ENCODE assay signal across 9 mouse cellular contexts in genomic region chr1:177014921-177015439, GRCm38 (mm10).
A peak's percentile ranks its signal among the peaks of the same experiment; 100 is the strongest.
DNase-seq lines count a peak whose midpoint lies in the region; ATAC-seq lines count a peak whose summit lies in the region.
"Had no signal": no experiment of that assay in that cellular context is flagged by ENCODE, and none has a peak within 500 bp of the region (broad histone marks: within the 10 kb centered on the region; RNA-seq: fewer than 3 reads in every experiment).

No protein-coding gene starts in this region.

- DNase-seq in adrenal gland, adult 2 months, result peak; percentile 17
- no peak for DNase-seq in adrenal gland, adult 18-20 months (ENCODE audit: low spot score in 2 of 2)
- no peak for DNase-seq in neural tube, embryonic 10.5 days (ENCODE audit: extremely low spot score, low spot score)
- no peak for DNase-seq in right cerebral cortex, adult 2 months (ENCODE audit: low spot score in 2 of 2)
- DNase-seq in layer of hippocampus, adult 11-12 months (ENCODE audit: low spot score), result no peak
- DNase-seq in kidney, postnatal 14 days, result no peak
- DNase-seq: adrenal gland, postnatal 10 days had no signal

- H3K9ac ChIP-seq in neural tube, embryonic 12.5 days, result no peak overlapping the region
- no peak overlapping the region for H3K9ac ChIP-seq in intestine, embryonic 15.5 days

- H3K27me3 ChIP-seq in neural tube, embryonic 12.5 days (replicated peaks), result no peaks in the 10 kb centered on the region
- no peaks in the 10 kb centered on the region for H3K27me3 ChIP-seq in intestine, embryonic 15.5 days (replicated peaks)

- peaks cover 2% of the 10 kb centered on the region; the same call in 1 of the 2 replicates for H3K36me3 ChIP-seq in neural tube, embryonic 12.5 days
- no peaks in the 10 kb centered on the region for H3K36me3 ChIP-seq in intestine, embryonic 15.5 days

- ATAC-seq in neural tube, embryonic 12.5 days (ENCODE audit: low FRiP score, low read depth), result peak; percentile 3; the same call in 1 of the 2 replicates
- ATAC-seq in intestine, embryonic 15.5 days, result peak; percentile 22; the same call in 1 of the 2 replicates

- 70% methylated on average over 6 of the region's 6 CpGs for WGBS in neural tube, embryonic 12.5 days
- 59% methylated on average over 6 of the region's 6 CpGs for WGBS in intestine, embryonic 15.5 days

- no peak overlapping the region for H3K27ac ChIP-seq in neural tube, embryonic 12.5 days
- no peak overlapping the region; the same call in 1 of the 2 replicates for H3K27ac ChIP-seq in intestine, embryonic 15.5 days

- no peak overlapping the region for H3K4me2 ChIP-seq in neural tube, embryonic 12.5 days (replicated peaks)
- no peak overlapping the region for H3K4me2 ChIP-seq in intestine, embryonic 15.5 days (replicated peaks)

- H3K4me3 ChIP-seq in neural tube, embryonic 12.5 days, result no peak overlapping the region
- H3K4me3 ChIP-seq in intestine, embryonic 15.5 days (replicated peaks), result no peak overlapping the region

- peaks cover 41% of the 10 kb centered on the region for H3K4me1 ChIP-seq in neural tube, embryonic 12.5 days
- H3K4me1 ChIP-seq in intestine, embryonic 15.5 days (replicated peaks), result peaks cover 7% of the 10 kb centered on the region; the same call in 1 of the 2 replicates

- H3K9me3 ChIP-seq in neural tube, embryonic 12.5 days, result no peaks in the 10 kb centered on the region
- H3K9me3 ChIP-seq in intestine, embryonic 15.5 days, result no peaks in the 10 kb centered on the region
